Mouse (Mus musculus) heart, embryonic 15.5 days (tissue): ENCODE measurements around the gene Elfn2. TPM values are rescaled to one million over a fixed set of nuclear protein-coding genes. Genes with fewer than 3 reads are reported as not detected.

Experiments used
- ATAC-seq: fragments of 200-750 bp; cut with Nextera tagmentation; replicated peaks from 2 replicates; pipeline ENCODE4 v1.8.0; 2017; ENCODE audit warnings: low read depth, moderate TSS enrichment; ENCODE audit not compliant: insufficient number of reproducible peaks, insufficient read depth, low FRiP score
- H3K27ac ChIP-seq: fragments of 300-500 bp; sonication (generic); 2 replicates; pipeline ENCODE4 v1.5.1; 2015; ENCODE audit warnings: mild to moderate bottlenecking, inconsistent platforms
- H3K27me3 ChIP-seq: fragments of 300-500 bp; sonication (generic); 2 replicates; pipeline ENCODE4 v1.6.1; 2015; ENCODE audit warnings: inconsistent platforms
- H3K36me3 ChIP-seq: fragments of 300-500 bp; sonication (generic); 2 replicates; pipeline ENCODE4 v1.6.1; 2015; ENCODE audit warnings: mild to moderate bottlenecking, inconsistent platforms
- H3K4me1 ChIP-seq: fragments of 300-500 bp; sonication (generic); replicated peaks from 2 replicates; pipeline ENCODE4 v1.6.1; 2015; ENCODE audit warnings: inconsistent platforms
- H3K4me2 ChIP-seq: fragments of 300-500 bp; sonication (generic); 2 replicates; pipeline ENCODE4 v1.6.1; 2015; ENCODE audit warnings: inconsistent platforms, mild to moderate bottlenecking, moderate library complexity
- H3K4me3 ChIP-seq: fragments of 300-500 bp; sonication (generic); 2 replicates; pipeline ENCODE4 v1.5.1; 2015; ENCODE audit warnings: mild to moderate bottlenecking, inconsistent platforms
- H3K9ac ChIP-seq: fragments of 300-500 bp; sonication (generic); 2 replicates; pipeline ENCODE4 v1.6.1; 2015; ENCODE audit warnings: mild to moderate bottlenecking, inconsistent platforms
- H3K9me3 ChIP-seq: fragments of 300-500 bp; sonication (generic); replicated peaks from 2 replicates; pipeline ENCODE4 v1.6.1; 2016; ENCODE audit warnings: inconsistent platforms
- WGBS: fragments of 180-500 bp; shearing (Covaris S2); methylation state at CpG from one replicate; pipeline ENCODE4 v1.1.7; 2015; ENCODE audit warnings: mixed read lengths; 5-methylcytosine and 5-hydroxymethylcytosine counted together
- polyA plus RNA-seq: library from polyadenylated mRNA; unstranded; fragments of >200 nt; fragmentation: Nextera tagmentation; extraction: Ambion mirVana; gene quantifications from 2 replicates; pipeline ENCODE4 v1.2.1, GENCODE M21; 2015

The Elfn2 gene
- polyA plus RNA-seq, 1 experiment from 2014 or later, result 0.10 TPM

GRCm38 (mm10) chr15:78635231-78635630 lies 83.3 kb downstream of the Elfn2 start:
- Histone ChIP-seq H3K4me1 (no peaks in the 10 kb centered on the region), H3K9me3 (no peaks in the 10 kb centered on the region), H3K36me3 (no peaks in the 10 kb centered on the region), H3K9ac (no peak overlapping the region), H3K27ac (no peak overlapping the region), H3K27me3 (peaks cover 58% of the 10 kb centered on the region), H3K4me2 (no peak overlapping the region), H3K4me3 (no peak overlapping the region)
- 0 out of 2 replicates have a peak, but pooled peaks have one; percentile 16 for ATAC-seq
- WGBS, result 45% methylated on average over 7 of the region's 7 CpGs

- no peak for ATAC-seq
- Histone ChIP-seq H3K27ac (no peak overlapping the region), H3K36me3 (no peaks in the 10 kb centered on the region), H3K9ac (no peak overlapping the region), H3K4me3 (no peak overlapping the region), H3K9me3 (no peaks in the 10 kb centered on the region), H3K4me1 (no peaks in the 10 kb centered on the region), H3K4me2 (no peak overlapping the region), H3K27me3 (peaks cover 52% of the 10 kb centered on the region)
- WGBS, result 31% methylated on average over 10 of the region's 10 CpGs
Measured at GRCm38 (mm10) chr15:78634095-78634737, 84.4 kb downstream of the Elfn2 start.

- Histone ChIP-seq H3K36me3 (no peaks in the 10 kb centered on the region), H3K4me2 (no peak overlapping the region), H3K4me3 (no peak overlapping the region), H3K9me3 (no peaks in the 10 kb centered on the region), H3K9ac (no peak overlapping the region), H3K27me3 (peaks cover 44% of the 10 kb centered on the region), H3K27ac (no peak overlapping the region), H3K4me1 (no peaks in the 10 kb centered on the region)
- 68% methylated on average over 5 of the region's 5 CpGs for WGBS
- ATAC-seq, result no peak
Measured at GRCm38 (mm10) chr15:78633413-78633812, 85.2 kb downstream of the Elfn2 start.

GRCm38 (mm10) chr15:78632387-78632786 lies 86.2 kb downstream of the Elfn2 start:
- Histone ChIP-seq H3K4me1 (no peaks in the 10 kb centered on the region), H3K27me3 (peaks cover 39% of the 10 kb centered on the region), H3K9me3 (no peaks in the 10 kb centered on the region), H3K9ac (no peak overlapping the region), H3K36me3 (no peaks in the 10 kb centered on the region), H3K4me2 (no peak overlapping the region), H3K4me3 (no peak overlapping the region), H3K27ac (no peak overlapping the region)
- WGBS, result 57% methylated on average over 2 of the region's 2 CpGs
- no peak for ATAC-seq

GRCm38 (mm10) chr15:78626285-78626684 lies 92.3 kb downstream of the Elfn2 start:
- Histone ChIP-seq H3K36me3 (no peaks in the 10 kb centered on the region), H3K27me3 (peaks cover 24% of the 10 kb centered on the region), H3K9me3 (no peaks in the 10 kb centered on the region), H3K27ac (no peak overlapping the region), H3K4me3 (no peak overlapping the region), H3K4me2 (no peak overlapping the region), H3K9ac (no peak overlapping the region), H3K4me1 (peaks cover 14% of the 10 kb centered on the region)
- no peak for ATAC-seq
- WGBS, result 81% methylated on average over 13 of the region's 13 CpGs

GRCm38 (mm10) chr15:78624961-78625360 lies 93.6 kb downstream of the Elfn2 start:
- Histone ChIP-seq H3K27ac (peak overlapping the region; percentile 48; the same call in 1 of the 2 replicates), H3K9ac (no peak overlapping the region), H3K27me3 (peaks cover 37% of the 10 kb centered on the region), H3K4me2 (no peak overlapping the region), H3K9me3 (no peaks in the 10 kb centered on the region), H3K4me1 (peaks cover 14% of the 10 kb centered on the region), H3K4me3 (no peak overlapping the region), H3K36me3 (no peaks in the 10 kb centered on the region)
- ATAC-seq, result 0 out of 2 replicates have a peak, but pooled peaks have one; percentile 9
- 55% methylated on average over 3 of the region's 3 CpGs for WGBS

- H3K36me3 ChIP-seq, result no peaks in the 10 kb centered on the region
- peaks cover 42% of the 10 kb centered on the region for H3K27me3 ChIP-seq
- no peak overlapping the region for H3K9ac ChIP-seq
- 27% methylated on average over 13 of the region's 13 CpGs for WGBS
- H3K4me3 ChIP-seq, result no peak overlapping the region
- peak overlapping the region; percentile 48 for H3K27ac ChIP-seq
- H3K4me2 ChIP-seq, result peak overlapping the region; percentile 31
- ATAC-seq, result peak; percentile 79
- no peaks in the 10 kb centered on the region for H3K9me3 ChIP-seq
- peaks cover 14% of the 10 kb centered on the region for H3K4me1 ChIP-seq
Measured at GRCm38 (mm10) chr15:78624431-78624950, 94.1 kb downstream of the Elfn2 start.

GRCm38 (mm10) chr15:78623426-78623825 lies 95.1 kb downstream of the Elfn2 start:
- H3K4me1 ChIP-seq, result peaks cover 14% of the 10 kb centered on the region
- no peak overlapping the region for H3K4me2 ChIP-seq
- 16% methylated on average over 5 of the region's 5 CpGs for WGBS
- no peak overlapping the region for H3K27ac ChIP-seq
- no peaks in the 10 kb centered on the region for H3K9me3 ChIP-seq
- ATAC-seq, result no peak
- H3K4me3 ChIP-seq, result no peak overlapping the region
- H3K27me3 ChIP-seq, result peaks cover 43% of the 10 kb centered on the region
- H3K9ac ChIP-seq, result no peak overlapping the region
- H3K36me3 ChIP-seq, result no peaks in the 10 kb centered on the region

Other genes with a start within 250 kb of the Elfn2 start
- 0.30 and 1.9 TPM in 2 replicates for gene Il2rb, start 223.5 kb downstream of the Elfn2 start, polyA plus RNA-seq
- gene C1qtnf6, start 187.4 kb downstream of the Elfn2 start, polyA plus RNA-seq, result 28.9 and 37.3 TPM in 2 replicates
- 0.11 and 0.20 TPM in 2 replicates for gene Sstr3, start 174.1 kb downstream of the Elfn2 start, polyA plus RNA-seq
- gene Rac2, start 146.0 kb downstream of the Elfn2 start, polyA plus RNA-seq, result 9.3 and 52.8 TPM in 2 replicates
- 5.5 and 11.7 TPM in 2 replicates for gene Cyth4, start 121.7 kb downstream of the Elfn2 start, polyA plus RNA-seq
- 13.6 and 21.0 TPM in 2 replicates for gene Mfng, start 54.7 kb upstream of the Elfn2 start, polyA plus RNA-seq
- 5.7 and 7.6 TPM in 2 replicates for gene Card10, start 84.3 kb upstream of the Elfn2 start, polyA plus RNA-seq
- 32.0 and 40.4 TPM in 2 replicates for gene Cdc42ep1, start 123.9 kb upstream of the Elfn2 start, polyA plus RNA-seq
- gene Lgals2, start 136.8 kb upstream of the Elfn2 start, polyA plus RNA-seq, result 0.43 and 0.45 TPM in 2 replicates
- gene Gga1, start 158.4 kb upstream of the Elfn2 start, polyA plus RNA-seq, result 39.7 and 48.4 TPM in 2 replicates
- 0.53 TPM in 1 of 2 replicates, not detected in the other for gene Gm49510, start 180.9 kb upstream of the Elfn2 start, polyA plus RNA-seq
- 15.1 and 24.5 TPM in 2 replicates for gene Sh3bp1, start 181.0 kb upstream of the Elfn2 start, polyA plus RNA-seq
- 16.2 and 20.4 TPM in 2 replicates for gene Pdxp, start 195.1 kb upstream of the Elfn2 start, polyA plus RNA-seq
- 806 and 862 TPM in 2 replicates for gene Lgals1, start 208.0 kb upstream of the Elfn2 start, polyA plus RNA-seq
- 29.9 and 30.3 TPM in 2 replicates for gene Nol12, start 216.2 kb upstream of the Elfn2 start, polyA plus RNA-seq
- gene Triobp, start 229.0 kb upstream of the Elfn2 start, polyA plus RNA-seq, result 36.8 and 54.5 TPM in 2 replicates